Mouse (Mus musculus): ENCODE results near the gene Ptgis.

Gene Ptgis

DNA sequence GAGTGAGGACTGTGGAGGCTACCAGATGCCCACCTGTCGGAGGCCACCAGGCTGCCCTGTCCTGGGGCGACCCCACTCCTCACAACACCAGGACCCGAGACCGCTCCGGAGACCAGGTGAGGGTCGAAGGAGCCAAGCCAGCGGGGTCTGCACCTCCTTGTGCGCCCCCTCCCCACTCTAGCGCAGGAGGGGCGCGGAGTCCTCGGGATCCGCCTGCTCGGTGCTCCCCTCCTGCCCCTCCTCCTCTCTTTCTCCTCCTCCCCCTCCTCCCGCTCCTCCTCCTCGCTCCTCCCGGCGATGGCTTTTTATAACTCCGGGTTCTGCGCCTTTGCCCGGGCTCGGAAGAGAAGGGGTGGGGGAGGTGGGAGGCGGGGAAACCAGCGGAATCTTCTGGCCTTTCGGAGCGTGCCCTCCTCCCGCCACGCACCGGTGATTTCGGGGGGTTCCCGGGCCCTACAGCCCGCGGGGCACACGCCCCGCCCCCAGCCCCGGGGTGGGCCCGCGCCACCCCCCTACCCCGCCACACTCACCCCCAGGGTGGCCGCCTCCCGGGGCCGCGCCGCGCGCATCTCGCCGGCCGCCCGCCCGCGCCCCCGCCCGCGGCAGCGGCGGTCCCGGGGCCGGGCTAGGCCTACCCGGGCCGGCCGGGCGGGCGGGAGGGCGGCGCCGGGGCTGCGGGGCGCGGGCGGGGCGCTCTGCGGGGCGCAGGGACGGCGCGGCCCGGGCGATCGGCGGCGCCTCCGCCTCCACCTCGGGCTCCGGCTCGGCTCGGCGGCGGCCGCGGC, 50.9 kb downstream of the Ptgis start:
- DNase-seq, result no peak

- DNase-seq, result peak in 1 of 2 experiments; percentile 38
These were observed 51.8 kb downstream of the Ptgis start for GRCm38 (mm10) chr2:167188315-167189207.

DNA sequence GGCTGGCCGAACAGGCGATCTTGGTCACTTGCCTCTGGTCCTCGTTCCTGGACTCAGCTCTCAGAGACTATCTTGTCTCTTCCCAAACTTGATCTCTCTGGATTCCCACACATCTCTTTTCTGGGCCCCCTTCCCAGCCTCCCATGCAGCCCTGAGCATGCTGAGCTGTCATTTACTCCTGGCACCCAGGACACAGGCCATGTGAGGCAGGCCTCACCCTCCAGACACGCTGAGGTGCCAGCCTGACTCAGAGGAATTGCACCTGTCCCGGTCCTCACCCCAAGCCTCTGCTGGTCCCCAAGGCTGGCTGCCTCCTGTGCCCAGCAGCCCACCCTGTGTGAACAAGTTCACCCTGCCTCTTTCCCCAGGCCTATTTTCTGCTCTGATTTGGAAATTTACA, 53.3 kb downstream of the Ptgis start:
- DNase-seq, result no peak

DNA sequence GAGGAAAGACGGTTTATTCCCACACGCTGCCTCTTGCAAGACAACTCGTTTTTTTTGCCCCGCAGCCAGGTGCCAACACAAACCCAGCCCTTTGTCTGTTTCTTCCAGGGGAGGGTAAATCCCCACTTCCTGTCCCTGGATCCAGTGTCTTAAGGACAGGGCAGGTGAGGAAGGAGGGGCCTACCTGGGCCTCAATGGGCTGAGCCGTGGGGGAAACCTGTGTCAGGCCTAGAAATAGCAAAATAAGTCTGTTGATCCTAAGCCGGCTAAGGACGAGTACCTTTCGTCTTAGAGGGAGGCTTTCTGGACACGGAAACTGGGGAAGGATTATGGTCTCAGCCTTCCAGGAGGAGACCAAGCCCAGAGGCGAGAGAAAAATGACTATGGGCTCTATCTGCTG, 53.9 kb downstream of the Ptgis start:
- DNase-seq, result no peak

- no peak for DNase-seq
These were observed 54.4 kb downstream of the Ptgis start for GRCm38 (mm10) chr2:167186003-167186402.

DNA sequence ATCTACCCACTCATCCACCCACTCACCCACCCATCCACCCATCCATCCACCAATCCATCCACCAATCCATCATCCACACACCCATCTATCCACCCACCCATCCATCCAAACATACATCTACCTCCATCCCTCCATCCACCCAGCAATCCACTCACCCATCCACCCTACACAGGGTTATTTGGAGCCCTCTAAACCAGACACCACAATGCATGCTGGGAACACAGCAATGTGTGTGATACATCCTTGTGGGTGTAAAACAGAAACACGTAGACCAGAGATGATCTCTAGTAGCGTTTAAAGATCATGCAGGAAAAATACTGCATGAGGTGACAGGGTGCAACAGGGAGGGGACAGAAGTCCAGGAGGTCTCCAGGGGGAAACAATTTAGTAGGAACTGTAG, 55.0 kb downstream of the Ptgis start:
- DNase-seq, result no peak

DNA sequence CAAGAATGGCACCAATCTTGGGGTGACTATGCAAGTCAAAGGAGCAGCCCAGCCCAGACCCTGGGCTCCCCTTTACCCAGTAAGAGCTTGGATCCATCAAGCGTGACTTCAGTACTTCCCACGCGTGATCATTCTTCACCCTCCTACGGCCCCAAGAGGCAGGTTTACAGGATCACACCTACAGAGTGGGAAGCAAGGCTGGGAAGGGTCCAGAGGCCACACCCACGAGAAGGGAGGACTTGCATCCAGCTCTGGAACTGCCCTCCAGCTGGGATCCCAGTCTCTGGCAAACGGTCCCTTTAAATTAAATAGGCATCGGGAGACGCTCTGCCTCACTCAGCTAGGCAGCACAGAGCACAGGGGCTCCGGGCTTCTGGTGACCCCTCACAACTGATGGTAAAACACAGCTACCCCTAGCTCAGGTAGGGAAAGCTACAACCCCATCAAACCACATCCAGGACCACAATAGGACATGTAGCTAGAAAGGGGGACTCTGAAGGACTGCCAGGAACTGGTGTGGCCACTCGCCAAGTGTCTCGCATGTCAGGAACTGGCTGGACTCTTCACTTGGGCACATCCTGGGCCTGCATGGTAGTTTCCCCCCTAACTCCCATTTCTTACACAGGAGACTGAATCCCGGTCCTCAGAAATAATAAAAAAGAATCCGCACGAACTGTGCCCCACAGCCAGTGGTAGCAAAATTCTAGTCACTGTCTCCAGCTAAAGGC, 58.6 kb downstream of the Ptgis start:
- peak; percentile 21 to 40 for DNase-seq

DNA sequence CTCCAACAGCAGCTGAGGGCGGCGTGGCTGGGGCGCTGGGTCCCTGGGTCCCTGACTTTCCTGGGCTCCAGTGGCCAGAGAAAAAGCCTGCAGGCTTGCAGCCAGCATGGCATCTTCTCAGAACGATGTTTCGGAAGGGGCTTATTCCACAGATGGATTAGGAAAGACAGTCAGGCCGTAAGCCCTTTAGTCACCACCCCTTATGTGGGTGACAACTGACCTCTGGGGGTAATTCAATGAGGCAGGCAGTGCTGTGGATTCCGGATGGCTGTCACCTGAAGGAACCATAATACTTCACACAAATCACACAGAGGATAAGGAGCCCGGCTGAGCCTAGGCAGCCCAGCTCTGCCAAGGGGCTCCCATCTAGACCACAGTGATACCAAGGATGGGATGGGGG, 59.3 kb downstream of the Ptgis start:
- DNase-seq, result no peak

- no peak for DNase-seq
These were observed 61.1 kb downstream of the Ptgis start for GRCm38 (mm10) chr2:167179301-167179700.

- no peak for DNase-seq
These were observed 63.2 kb downstream of the Ptgis start for GRCm38 (mm10) chr2:167177231-167177641.

DNA sequence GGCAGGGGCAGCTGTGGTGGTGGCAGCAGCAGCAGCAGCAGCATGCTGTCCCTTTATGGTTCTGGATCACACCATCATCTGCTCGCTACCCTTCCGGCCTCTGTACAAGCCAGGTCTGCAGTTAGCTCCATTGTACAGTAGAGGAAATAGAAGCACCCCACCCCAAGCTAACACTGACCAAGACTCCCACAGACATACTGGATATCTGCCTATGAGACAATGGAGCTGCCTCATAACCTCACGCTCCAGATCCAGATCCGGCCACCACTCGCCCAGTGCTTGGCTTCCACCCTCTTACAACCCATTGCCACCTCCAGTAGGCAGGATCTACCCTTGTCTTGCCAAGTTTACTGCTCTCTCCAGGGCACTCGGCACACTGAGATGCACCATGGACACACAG, 65.1 kb downstream of the Ptgis start:
- no peak for DNase-seq

GRCm38 (mm10) chr2:167173051-167173875, 67.1 kb downstream of the Ptgis start:
- DNase-seq, result no peak

DNA sequence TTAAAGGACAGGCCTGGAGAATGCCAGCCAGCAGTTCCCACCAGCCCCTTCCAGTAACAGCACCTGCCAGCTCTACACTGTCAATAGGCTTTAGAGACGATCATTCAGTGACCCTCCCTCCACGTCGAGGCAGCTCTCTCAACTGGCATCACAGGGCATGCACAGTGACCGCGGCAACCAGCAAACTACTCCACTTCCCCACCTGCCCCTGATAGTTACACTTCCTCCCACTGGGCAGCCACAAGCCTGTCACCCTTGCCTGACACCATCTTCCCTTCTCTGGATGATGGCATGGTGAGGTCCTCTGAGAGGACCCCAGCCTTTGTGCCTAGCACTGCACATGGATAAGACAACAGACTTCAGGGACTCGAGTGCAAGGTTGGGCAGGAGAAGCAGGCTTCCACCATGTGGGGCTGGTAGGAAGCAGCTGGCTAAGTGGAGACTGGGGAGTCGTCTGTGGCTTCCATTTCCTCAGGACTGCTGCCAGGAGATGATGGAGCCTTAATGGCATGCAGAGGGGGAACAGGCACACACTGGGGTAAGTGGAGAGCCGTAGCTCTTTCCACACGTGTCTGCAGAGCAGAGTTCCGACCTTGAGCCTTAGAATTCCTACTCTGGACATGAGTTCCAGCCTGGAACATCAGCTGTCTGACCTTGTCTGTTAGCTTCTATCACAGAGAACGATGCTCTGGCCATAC, 72.7 kb downstream of the Ptgis start:
- DNase-seq, result no peak

DNA sequence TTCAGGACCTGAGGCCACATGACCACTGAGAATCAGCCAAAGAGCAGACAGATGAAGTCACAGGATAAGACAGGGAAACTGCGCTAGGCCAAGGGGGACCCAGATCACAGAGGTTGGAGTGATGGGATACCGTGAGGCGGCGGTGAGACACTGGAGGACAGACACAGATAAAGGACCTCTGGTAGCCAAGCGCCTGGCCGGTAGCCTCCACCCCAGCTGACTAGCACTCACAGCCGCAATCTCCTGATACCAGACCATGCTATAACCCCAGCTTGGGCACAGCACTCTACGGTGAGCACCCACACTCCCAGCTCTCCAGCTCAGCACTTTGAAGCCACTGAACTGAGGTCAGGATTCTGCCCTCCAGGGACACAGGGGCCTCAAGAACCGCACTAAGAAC, 76.8 kb downstream of the Ptgis start:
- no peak for DNase-seq

DNA sequence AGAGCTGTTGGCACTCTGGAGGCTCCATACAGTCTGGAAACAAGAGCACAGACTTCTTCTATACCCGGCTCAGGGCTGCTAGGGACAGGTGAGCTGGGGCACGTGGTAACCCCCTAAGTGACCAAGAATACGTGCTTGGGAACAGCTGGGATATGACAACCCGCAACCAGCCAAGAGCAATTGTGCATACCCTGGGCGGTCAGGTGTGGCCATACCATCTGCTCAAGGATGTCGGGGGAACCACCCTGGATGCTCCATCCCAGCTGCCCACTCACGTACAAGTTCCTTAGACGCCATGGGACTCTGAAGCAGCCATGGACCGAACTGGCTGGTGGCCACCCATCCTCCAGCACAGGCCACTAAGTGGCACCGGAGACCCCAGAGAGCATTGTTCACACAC, 77.3 kb downstream of the Ptgis start:
- DNase-seq, result peak in 1 of 2 experiments; percentile 22

DNA sequence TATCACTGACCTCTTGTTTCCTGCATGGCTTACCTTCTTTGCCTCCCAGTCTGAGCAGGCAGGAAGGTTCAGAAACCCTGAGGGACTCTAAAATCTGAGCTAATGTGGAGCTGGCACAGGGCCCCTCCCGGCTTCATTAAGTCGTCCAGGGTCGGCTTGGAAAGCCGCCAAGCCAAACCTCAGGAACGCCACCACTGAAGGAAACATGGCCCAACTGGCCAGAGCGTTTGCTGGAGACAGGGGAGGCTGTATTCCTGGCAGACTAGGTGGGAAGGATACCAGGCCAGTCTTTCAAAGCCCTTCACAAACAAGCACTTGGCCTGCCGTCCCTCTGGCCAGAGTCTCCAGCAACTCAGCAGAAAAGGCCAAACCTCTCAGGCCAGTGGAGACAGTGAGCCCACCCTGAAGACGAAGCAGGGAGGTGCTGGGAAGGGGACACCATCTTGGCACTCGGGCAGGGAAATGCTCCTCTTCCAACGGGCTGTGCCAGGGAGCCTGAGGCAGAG, 77.8 kb downstream of the Ptgis start:
- DNase-seq, result peak; percentile 41 to 53

DNA sequence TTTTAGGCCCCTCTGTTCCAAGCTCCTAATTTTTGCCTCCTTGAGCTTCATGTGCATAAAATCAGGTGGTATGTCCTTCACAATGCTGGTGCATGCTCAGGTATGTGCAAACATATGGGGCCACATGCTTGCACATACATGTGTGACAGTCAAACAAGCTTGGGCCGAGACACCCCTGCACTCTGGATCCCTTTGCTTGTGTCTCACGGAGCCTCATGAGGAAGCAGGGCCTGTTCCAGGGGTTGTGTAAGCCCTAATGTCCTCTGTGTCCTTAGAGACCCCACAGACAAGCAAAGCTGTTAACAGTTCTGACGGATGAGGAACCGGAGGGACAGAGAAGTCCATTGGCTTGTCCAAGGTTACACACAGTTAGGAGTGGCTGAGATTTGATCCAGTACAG, 80.7 kb downstream of the Ptgis start:
- DNase-seq, result no peak

DNA sequence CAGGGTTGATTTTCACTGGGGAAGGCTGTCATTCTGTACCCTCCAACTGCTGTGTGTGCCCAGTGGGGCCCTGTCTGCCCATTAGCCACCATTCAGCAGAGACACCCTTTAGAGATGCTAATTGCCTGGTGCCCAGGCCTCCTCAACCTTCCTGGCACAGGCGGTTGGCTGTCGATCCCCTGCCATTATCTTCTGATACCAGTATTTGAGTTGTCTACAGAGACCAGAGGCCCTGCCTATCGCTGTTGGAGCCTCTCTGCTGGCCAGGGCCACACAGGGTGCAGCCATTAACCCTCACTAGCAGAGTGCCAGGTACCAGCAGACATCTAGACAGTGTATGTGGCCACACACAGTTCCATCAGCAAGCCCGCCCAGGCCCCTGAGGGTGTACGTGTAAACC, 81.6 kb downstream of the Ptgis start:
- no peak for DNase-seq

- DNase-seq, result no peak
These were observed 84.2 kb downstream of the Ptgis start for GRCm38 (mm10) chr2:167156118-167156715.

DNA sequence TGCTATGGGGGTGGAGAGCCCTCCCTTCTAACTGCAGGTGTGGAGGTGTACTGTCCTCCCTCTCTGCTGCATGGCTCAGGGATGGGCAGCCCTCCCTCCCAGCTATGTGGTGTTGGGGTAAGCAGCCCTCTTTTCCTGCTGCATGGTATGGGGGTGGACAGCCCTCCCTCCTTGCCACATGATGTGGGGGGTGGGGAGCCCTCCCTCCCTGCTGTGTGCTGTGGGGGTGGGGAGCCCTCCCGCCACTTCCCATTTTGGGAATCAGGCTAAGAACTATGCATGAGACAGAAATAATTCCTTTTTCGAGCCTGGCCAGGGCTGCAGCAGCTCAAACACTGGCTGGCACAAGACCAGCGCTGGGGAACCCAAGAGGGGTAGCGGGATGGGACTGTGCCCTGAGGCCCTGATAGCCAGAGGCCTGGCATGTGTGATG, 84.8 kb downstream of the Ptgis start:
- DNase-seq, result no peak

DNA sequence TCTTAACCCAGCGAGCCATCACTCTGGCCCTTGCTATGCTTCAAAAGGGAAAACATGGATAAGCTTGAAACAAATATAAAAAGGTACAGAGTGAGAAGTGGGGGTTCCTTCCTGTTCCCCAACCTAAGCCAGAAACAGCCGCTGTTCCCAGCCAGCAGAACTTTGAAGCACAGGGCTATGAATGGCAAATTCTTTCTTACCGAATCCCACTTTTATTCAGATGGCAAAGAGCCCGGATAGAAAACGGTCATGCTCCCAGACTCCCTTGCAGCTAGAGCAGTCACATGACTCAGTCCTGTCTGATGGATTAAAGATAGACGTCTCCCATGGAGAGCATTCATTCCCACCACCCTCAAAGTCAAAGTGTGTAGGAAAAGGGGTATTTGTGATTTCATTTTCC, 89.5 kb downstream of the Ptgis start:
- DNase-seq, result no peak
